Mouse (Mus musculus): ENCODE data around the gene Il23a.
A peak's percentile ranks its signal among the peaks of the same experiment; 100 is the strongest.

GRCm38 (mm10) chr10:128283604-128284579, 14.7 kb downstream of the Il23a start:
- TF ChIP-seq CTCF (conservative IDR thresholded peaks at IDR 0.05 in 1 of 2, IDR thresholded peaks at IDR 0.05 in 1 of 2; ENCODE audit: low read depth in 2 of 2, low read length in 2 of 2) (peak; percentile 27 to 85; a peak in 2 of 4 replicates), ZKSCAN1 (IDR thresholded peaks at IDR 0.05; ENCODE audit: borderline replicate concordance, low read depth, low read length) (no peak), EP300 (IDR thresholded peaks at IDR 0.05; ENCODE audit: low read length) (no peak)
